Mouse (Mus musculus) frontal cortex, postnatal 36 days (tissue): Measurements from ENCODE around the gene Crbn.

Source experiments
- DNase-seq, 2 experiments: peaks; one replicate each; pipeline ENCODE4 v3.0.0; 2022; ENCODE audit warnings: low spot score in 2 of 2

The Crbn gene

GRCm38 (mm10) chr6:106799333-106800226, at the start of gene Crbn:
Gene Crbn, minus strand, starts transcription at chr6:106800077.
- DNase-seq: peak; percentile 92 to 94

GRCm38 (mm10) chr6:106840181-106840580, 40.3 kb upstream of the Crbn start:
- no peak for DNase-seq

- DNase-seq: no peak
These were observed 38.2 kb upstream of the Crbn start for GRCm38 (mm10) chr6:106838053-106838452.

GRCm38 (mm10) chr6:106835316-106835715, 35.4 kb upstream of the Crbn start:
- no peak for DNase-seq

GRCm38 (mm10) chr6:106822329-106822728, 22.5 kb upstream of the Crbn start:
- DNase-seq: peak; percentile 11 to 59

GRCm38 (mm10) chr6:106820566-106820965, 20.7 kb upstream of the Crbn start:
- DNase-seq: no peak

- no peak for DNase-seq
These were observed 20.0 kb upstream of the Crbn start for GRCm38 (mm10) chr6:106819906-106820305.

- DNase-seq: no peak
These were observed 19.4 kb upstream of the Crbn start for GRCm38 (mm10) chr6:106819246-106819645.

GRCm38 (mm10) chr6:106810686-106811085, 10.8 kb upstream of the Crbn start:
- no peak for DNase-seq

- no peak for DNase-seq
These were observed 9.3 kb upstream of the Crbn start for GRCm38 (mm10) chr6:106809161-106809560.

GRCm38 (mm10) chr6:106804904-106805303, 5.0 kb upstream of the Crbn start:
- DNase-seq: peak; percentile 14 to 40

- DNase-seq: no peak
These were observed 315 bp upstream of the Crbn start for GRCm38 (mm10) chr6:106800227-106800557.

- DNase-seq: no peak
These were observed 5.6 kb downstream of the Crbn start for GRCm38 (mm10) chr6:106794094-106794814.

- DNase-seq: no peak
These were observed 6.3 kb downstream of the Crbn start for GRCm38 (mm10) chr6:106793621-106794020.

GRCm38 (mm10) chr6:106793088-106793487, 6.8 kb downstream of the Crbn start:
- DNase-seq: no peak

GRCm38 (mm10) chr6:106792486-106792885, 7.4 kb downstream of the Crbn start:
- DNase-seq: no peak

GRCm38 (mm10) chr6:106791429-106791828, 8.4 kb downstream of the Crbn start:
- DNase-seq: no peak

- DNase-seq: no peak
These were observed 12.7 kb downstream of the Crbn start for GRCm38 (mm10) chr6:106787138-106787537.

GRCm38 (mm10) chr6:106770046-106770445, 29.8 kb downstream of the Crbn start:
- no peak for DNase-seq

- no peak for DNase-seq
These were observed 30.5 kb downstream of the Crbn start for GRCm38 (mm10) chr6:106769290-106769866.

GRCm38 (mm10) chr6:106768640-106769289, 31.1 kb downstream of the Crbn start, which contains the start of gene Trnt1:
Gene Trnt1, plus strand, starts transcription at chr6:106769120.
- peak; percentile 96 to 97 for DNase-seq

GRCm38 (mm10) chr6:106766774-106767173, 33.1 kb downstream of the Crbn start:
- DNase-seq: no peak
